Mouse (Mus musculus) forebrain, embryonic 16.5 days (tissue): Measurements from ENCODE around the gene Etv2. TPM values are rescaled to one million over a fixed set of nuclear protein-coding genes. Genes with fewer than 3 reads are reported as not detected.

Experiments used
- ATAC-seq: fragments of 200-750 bp; cut with Nextera tagmentation; 2 replicates; pipeline ENCODE4 v1.8.0; 2017; ENCODE audit warnings: mild to moderate bottlenecking, moderate library complexity
- H3K27ac ChIP-seq: fragments of 300-500 bp; sonication (generic); 2 replicates; pipeline ENCODE4 v1.5.1; 2014; ENCODE audit warnings: low read length, control low read depth
- H3K27me3 ChIP-seq: fragments of 300-500 bp; sonication (generic); replicated peaks from 2 replicates; pipeline ENCODE4 v1.6.1; 2014; ENCODE audit warnings: low read length; ENCODE audit not compliant: control insufficient read depth, insufficient read depth
- H3K36me3 ChIP-seq: fragments of 300-500 bp; sonication (generic); 2 replicates; pipeline ENCODE4 v1.6.1; 2014; ENCODE audit not compliant: control insufficient read depth, insufficient read depth
- H3K4me1 ChIP-seq: fragments of 300-500 bp; sonication (generic); replicated peaks from 2 replicates; pipeline ENCODE4 v1.6.1; 2014; ENCODE audit warnings: low read length; ENCODE audit not compliant: control insufficient read depth, insufficient read depth
- H3K4me2 ChIP-seq: fragments of 300-500 bp; sonication (generic); 2 replicates; pipeline ENCODE4 v1.6.1; 2014; ENCODE audit warnings: mild to moderate bottlenecking, low read length, control low read depth
- H3K4me3 ChIP-seq: fragments of 300-500 bp; sonication (generic); replicated peaks from 2 replicates; pipeline ENCODE4 v1.5.1; 2014; ENCODE audit warnings: mild to moderate bottlenecking, low read length, control low read depth
- H3K9ac ChIP-seq: fragments of 300-500 bp; sonication (generic); replicated peaks from 2 replicates; pipeline ENCODE4 v1.6.1; 2014; ENCODE audit warnings: low read depth, low read length, control low read depth
- H3K9me3 ChIP-seq: fragments of 300-500 bp; sonication (generic); 2 replicates; pipeline ENCODE4 v1.6.1; 2016; ENCODE audit warnings: low read length; ENCODE audit not compliant: control insufficient read depth
- WGBS: fragments of 180-500 bp; shearing (Covaris S2); extraction: QIAGEN DNeasy Blood & Tissue Kit; methylation state at CpG from one replicate; pipeline ENCODE4 v1.1.7; 2014; 5-methylcytosine and 5-hydroxymethylcytosine counted together
- polyA plus RNA-seq: library from polyadenylated mRNA; unstranded; fragments of >200 nt; fragmentation: Nextera tagmentation; extraction: Ambion mirVana; gene quantifications from 2 replicates; pipeline ENCODE4 v1.2.1, GENCODE M21; 2015

Etv2 gene
- polyA plus RNA-seq, 1 experiment from 2014 or later = not detected

- whole genome bisulfite sequencing = 87% methylated on average over 8 of the region's 8 CpGs
- Histone ChIP-seq H3K27me3 (no peaks in the 10 kb centered on the region), H3K9me3 (no peaks in the 10 kb centered on the region), H3K4me3 (no peak overlapping the region), H3K36me3 (no peaks in the 10 kb centered on the region), H3K4me1 (peaks cover 8% of the 10 kb centered on the region), H3K9ac (no peak overlapping the region), H3K4me2 (no peak overlapping the region), H3K27ac (no peak overlapping the region)
- no peak for ATAC-seq
Observed at GRCm38 (mm10) chr7:30604944-30605343, 30.7 kb downstream of the Etv2 start.

- Histone ChIP-seq H3K4me3 (no peak overlapping the region), H3K36me3 (no peaks in the 10 kb centered on the region), H3K4me2 (no peak overlapping the region), H3K9me3 (no peaks in the 10 kb centered on the region), H3K27ac (no peak overlapping the region), H3K27me3 (no peaks in the 10 kb centered on the region), H3K9ac (no peak overlapping the region), H3K4me1 (peaks cover 12% of the 10 kb centered on the region)
- WGBS = 62% methylated on average over 8 of the region's 8 CpGs
- ATAC-seq = no peak
Observed at GRCm38 (mm10) chr7:30604424-30604823, 31.2 kb downstream of the Etv2 start.

- no peak for ATAC-seq
- 56% methylated on average over 3 of the region's 3 CpGs for WGBS
Observed at GRCm38 (mm10) chr7:30602583-30602982, 33.1 kb downstream of the Etv2 start.

GRCm38 (mm10) chr7:30600651-30601050 lies 35.0 kb downstream of the Etv2 start:
- WGBS = 69% methylated on average over 7 of the region's 7 CpGs
- ATAC-seq = no peak

More at GRCm38 (mm10) chr7:30602583-30602982, 33.1 kb downstream of the Etv2 start:
- Histone ChIP-seq H3K9ac (no peak overlapping the region), H3K36me3 (no peaks in the 10 kb centered on the region), H3K27ac (no peak overlapping the region), H3K4me1 (peaks cover 12% of the 10 kb centered on the region), H3K4me3 (no peak overlapping the region), H3K4me2 (no peak overlapping the region), H3K27me3 (no peaks in the 10 kb centered on the region), H3K9me3 (no peaks in the 10 kb centered on the region)

GRCm38 (mm10) chr7:30599933-30600353 lies 35.7 kb downstream of the Etv2 start:
- H3K4me3 ChIP-seq = peak overlapping the region; percentile 19
- H3K27me3 ChIP-seq = no peaks in the 10 kb centered on the region
- peak overlapping the region; percentile 34; the same call in 1 of the 2 replicates for H3K27ac ChIP-seq
- peak; percentile 99 for ATAC-seq
- H3K4me1 ChIP-seq = peaks cover 12% of the 10 kb centered on the region
- peak overlapping the region; percentile 34 for H3K4me2 ChIP-seq
- no peak overlapping the region for H3K9ac ChIP-seq
- no peaks in the 10 kb centered on the region for H3K9me3 ChIP-seq
- no peaks in the 10 kb centered on the region for H3K36me3 ChIP-seq
- 0% methylated on average over 16 of the region's 16 CpGs for WGBS

More at GRCm38 (mm10) chr7:30600651-30601050, 35.0 kb downstream of the Etv2 start:
- Histone ChIP-seq H3K4me3 (no peak overlapping the region), H3K4me2 (peak overlapping the region; percentile 34; the same call in 1 of the 2 replicates), H3K4me1 (peaks cover 12% of the 10 kb centered on the region), H3K9me3 (no peaks in the 10 kb centered on the region), H3K36me3 (no peaks in the 10 kb centered on the region), H3K9ac (no peak overlapping the region), H3K27me3 (no peaks in the 10 kb centered on the region), H3K27ac (no peak overlapping the region)

GRCm38 (mm10) chr7:30598786-30599185 lies 36.9 kb downstream of the Etv2 start, which contains the start of gene Zbtb32:
TSS of gene Zbtb32 (minus strand) at chr7:30598909.
- H3K4me2 ChIP-seq = peak within 1 kb of the TSS; percentile 34
- H3K4me3 ChIP-seq = peak within 1 kb of the TSS; percentile 15

GRCm38 (mm10) chr7:30596811-30597210 lies 38.8 kb downstream of the Etv2 start:
- WGBS = 39% methylated on average over 5 of the region's 5 CpGs
- H3K9ac ChIP-seq = no peak overlapping the region
- H3K4me1 ChIP-seq = peaks cover 12% of the 10 kb centered on the region
- no peak for ATAC-seq
- H3K36me3 ChIP-seq = no peaks in the 10 kb centered on the region
- H3K27ac ChIP-seq = no peak overlapping the region
- no peak overlapping the region for H3K4me3 ChIP-seq
- H3K9me3 ChIP-seq = no peaks in the 10 kb centered on the region
- H3K27me3 ChIP-seq = no peaks in the 10 kb centered on the region
- no peak overlapping the region for H3K4me2 ChIP-seq

More at GRCm38 (mm10) chr7:30598786-30599185, 36.9 kb downstream of the Etv2 start, which contains the start of gene Zbtb32:
- peaks cover 12% of the 10 kb centered on the region for H3K4me1 ChIP-seq
- H3K9me3 ChIP-seq = no peaks in the 10 kb centered on the region
- H3K27me3 ChIP-seq = no peaks in the 10 kb centered on the region
- H3K36me3 ChIP-seq = no peaks in the 10 kb centered on the region
- no peak for ATAC-seq
- H3K27ac ChIP-seq = no peak within 1 kb of the TSS
- 95% methylated on average over 12 of the region's 12 CpGs for WGBS
- H3K9ac ChIP-seq = no peak within 1 kb of the TSS

GRCm38 (mm10) chr7:30596093-30596492 lies 39.6 kb downstream of the Etv2 start:
- ATAC-seq = no peak
- Histone ChIP-seq H3K4me1 (peaks cover 12% of the 10 kb centered on the region), H3K4me3 (no peak overlapping the region), H3K27me3 (no peaks in the 10 kb centered on the region), H3K4me2 (no peak overlapping the region), H3K36me3 (no peaks in the 10 kb centered on the region), H3K27ac (no peak overlapping the region), H3K9ac (no peak overlapping the region), H3K9me3 (no peaks in the 10 kb centered on the region)
- 83% methylated on average over 5 of the region's 5 CpGs for WGBS

- Histone ChIP-seq H3K9ac (no peak overlapping the region), H3K27me3 (no peaks in the 10 kb centered on the region), H3K4me2 (no peak overlapping the region), H3K4me1 (peaks cover 6% of the 10 kb centered on the region; the same call in 1 of the 2 replicates), H3K9me3 (no peaks in the 10 kb centered on the region), H3K36me3 (no peaks in the 10 kb centered on the region), H3K4me3 (no peak overlapping the region), H3K27ac (no peak overlapping the region)
- no peak for ATAC-seq
- 63% methylated on average over 4 of the region's 4 CpGs for WGBS
Observed at GRCm38 (mm10) chr7:30594510-30595024, 41.1 kb downstream of the Etv2 start.
